Mouse (Mus musculus): ENCODE results near the gene Smpx. TPM values are rescaled to one million over a fixed set of nuclear protein-coding genes. Genes with fewer than 3 reads are reported as not detected.

Gene Smpx
- polyA plus RNA-seq, 1 experiment = not detected

GRCm38 (mm10) chrX:157697591-157698135, 1.0 kb upstream of the Smpx start:
- no peak overlapping the region for H3K9ac ChIP-seq (ENCODE audit: low read depth, poor library complexity, severe bottlenecking)
- H3K36me3 ChIP-seq (ENCODE audit: control insufficient read depth, insufficient read depth, low read length, poor library complexity, severe bottlenecking) = no peaks in the 10 kb centered on the region
- H3K27me3 ChIP-seq (ENCODE audit: control insufficient read depth, insufficient read depth, low read length, poor library complexity, severe bottlenecking) = no peaks in the 10 kb centered on the region
- H3K27ac ChIP-seq (ENCODE audit: insufficient read depth, low read length) = no peak overlapping the region
- no peaks in the 10 kb centered on the region for H3K9me3 ChIP-seq (replicated peaks; ENCODE audit: control insufficient read depth, insufficient read depth, low read length, poor library complexity, severe bottlenecking)
- TF ChIP-seq CTCF (IDR thresholded peaks at IDR 0.05; ENCODE audit: low read depth, low read length) (no peak), EP300 (IDR thresholded peaks at IDR 0.05; ENCODE audit: insufficient read depth, low read depth, low read length) (no peak), POLR2A (IDR thresholded peaks at IDR 0.05; ENCODE audit: insufficient read depth, low read length) (no peak)
- no peaks in the 10 kb centered on the region for H3K4me1 ChIP-seq (ENCODE audit: control insufficient read depth, insufficient read depth, low read length)
- no peak overlapping the region for H3K4me3 ChIP-seq (ENCODE audit: low read depth, low read length)

- Histone ChIP-seq H3K4me3 (ENCODE audit: low read depth, low read length) (no peak overlapping the region), H3K4me1 (ENCODE audit: control insufficient read depth, insufficient read depth, low read length) (no peaks in the 10 kb centered on the region), H3K9me3 (replicated peaks; ENCODE audit: control insufficient read depth, insufficient read depth, low read length, poor library complexity, severe bottlenecking) (no peaks in the 10 kb centered on the region), H3K27ac (ENCODE audit: insufficient read depth, low read length) (no peak overlapping the region), H3K27me3 (ENCODE audit: control insufficient read depth, insufficient read depth, low read length, poor library complexity, severe bottlenecking) (no peaks in the 10 kb centered on the region), H3K36me3 (ENCODE audit: control insufficient read depth, insufficient read depth, low read length, poor library complexity, severe bottlenecking) (no peaks in the 10 kb centered on the region), H3K9ac (ENCODE audit: low read depth, poor library complexity, severe bottlenecking) (no peak overlapping the region)
- TF ChIP-seq POLR2A (IDR thresholded peaks at IDR 0.05; ENCODE audit: insufficient read depth, low read length) (no peak), CTCF (IDR thresholded peaks at IDR 0.05; ENCODE audit: low read depth, low read length) (no peak), EP300 (IDR thresholded peaks at IDR 0.05; ENCODE audit: insufficient read depth, low read depth, low read length) (no peak)
These were observed 8.5 kb downstream of the Smpx start for GRCm38 (mm10) chrX:157707236-157707635.

DNA sequence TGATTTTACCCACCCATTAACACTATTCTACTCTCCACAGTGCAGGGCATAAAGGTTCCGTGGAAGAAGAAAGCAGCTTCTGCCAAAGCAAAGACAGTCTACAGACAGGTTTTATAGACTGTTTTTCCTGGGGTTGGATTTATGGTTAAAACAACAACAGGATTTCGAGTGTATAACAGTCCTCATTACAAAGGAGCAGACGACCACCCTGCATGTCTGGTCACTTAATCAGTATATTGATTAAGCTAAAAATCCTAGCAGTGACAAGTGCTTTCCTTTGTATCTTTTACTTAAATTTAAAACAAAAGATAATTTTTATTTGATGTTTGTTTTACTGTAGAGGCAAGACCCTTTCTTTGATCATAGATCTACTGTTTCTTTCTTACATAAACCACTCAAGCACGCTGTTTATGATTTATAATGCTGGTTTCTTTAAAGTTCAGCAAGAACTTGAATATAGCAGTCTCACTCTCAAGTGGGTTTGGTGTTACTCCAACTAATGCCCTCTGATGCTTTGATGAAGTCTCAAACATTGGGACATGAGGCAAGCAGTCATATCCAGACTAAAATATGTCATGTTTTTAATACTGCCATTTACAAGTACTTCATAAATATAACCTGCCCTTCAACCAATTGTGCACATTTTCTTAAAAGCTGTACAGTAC, 10.0 kb downstream of the Smpx start:
- Histone ChIP-seq H3K27me3 (ENCODE audit: control insufficient read depth, insufficient read depth, low read length, poor library complexity, severe bottlenecking) (no peaks in the 10 kb centered on the region), H3K4me1 (ENCODE audit: control insufficient read depth, insufficient read depth, low read length) (no peaks in the 10 kb centered on the region), H3K9ac (ENCODE audit: low read depth, poor library complexity, severe bottlenecking) (no peak overlapping the region), H3K27ac (ENCODE audit: insufficient read depth, low read length) (no peak overlapping the region), H3K9me3 (replicated peaks; ENCODE audit: control insufficient read depth, insufficient read depth, low read length, poor library complexity, severe bottlenecking) (no peaks in the 10 kb centered on the region), H3K4me3 (ENCODE audit: low read depth, low read length) (no peak overlapping the region), H3K36me3 (ENCODE audit: control insufficient read depth, insufficient read depth, low read length, poor library complexity, severe bottlenecking) (no peaks in the 10 kb centered on the region)
- no peak for TF ChIP-seq CTCF (IDR thresholded peaks at IDR 0.05; ENCODE audit: low read depth, low read length)
- no peak for TF ChIP-seq EP300 (IDR thresholded peaks at IDR 0.05; ENCODE audit: insufficient read depth, low read depth, low read length)
- TF ChIP-seq POLR2A (IDR thresholded peaks at IDR 0.05; ENCODE audit: insufficient read depth, low read length) = no peak

DNA sequence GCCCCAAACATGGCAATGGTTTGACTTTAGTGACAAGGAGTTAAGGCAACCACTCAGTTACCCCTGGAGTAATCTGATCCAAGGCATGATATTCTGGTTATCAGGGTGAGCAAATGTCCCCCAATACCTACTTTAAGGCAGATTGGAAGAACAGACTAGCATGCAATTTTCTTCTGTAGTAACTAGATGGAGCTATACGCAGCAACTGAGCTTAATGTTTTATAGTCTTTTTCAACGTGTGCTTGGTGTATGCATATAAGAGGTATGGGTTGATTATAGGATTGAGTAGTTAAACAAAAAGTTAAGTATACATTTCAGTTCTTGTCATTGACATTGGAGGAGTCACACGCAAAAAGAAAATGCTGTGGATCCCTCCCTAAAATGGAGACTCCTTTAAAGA, 21.2 kb downstream of the Smpx start:
- Histone ChIP-seq H3K9me3 (replicated peaks; ENCODE audit: control insufficient read depth, insufficient read depth, low read length, poor library complexity, severe bottlenecking) (no peaks in the 10 kb centered on the region), H3K9ac (ENCODE audit: low read depth, poor library complexity, severe bottlenecking) (no peak overlapping the region), H3K4me3 (ENCODE audit: low read depth, low read length) (no peak overlapping the region), H3K4me1 (ENCODE audit: control insufficient read depth, insufficient read depth, low read length) (no peaks in the 10 kb centered on the region), H3K36me3 (ENCODE audit: control insufficient read depth, insufficient read depth, low read length, poor library complexity, severe bottlenecking) (no peaks in the 10 kb centered on the region), H3K27me3 (ENCODE audit: control insufficient read depth, insufficient read depth, low read length, poor library complexity, severe bottlenecking) (no peaks in the 10 kb centered on the region), H3K27ac (ENCODE audit: insufficient read depth, low read length) (no peak overlapping the region)
- TF ChIP-seq EP300 (IDR thresholded peaks at IDR 0.05; ENCODE audit: insufficient read depth, low read depth, low read length) = no peak

GRCm38 (mm10) chrX:157730622-157731341, 32.1 kb downstream of the Smpx start:
- TF ChIP-seq POLR2A (IDR thresholded peaks at IDR 0.05; ENCODE audit: insufficient read depth, low read length) = no peak
- TF ChIP-seq CTCF (IDR thresholded peaks at IDR 0.05; ENCODE audit: low read depth, low read length) = no peak
- TF ChIP-seq EP300 (IDR thresholded peaks at IDR 0.05; ENCODE audit: insufficient read depth, low read depth, low read length) = no peak
- Histone ChIP-seq H3K27ac (ENCODE audit: insufficient read depth, low read length) (no peak overlapping the region), H3K9me3 (replicated peaks; ENCODE audit: control insufficient read depth, insufficient read depth, low read length, poor library complexity, severe bottlenecking) (no peaks in the 10 kb centered on the region), H3K4me1 (ENCODE audit: control insufficient read depth, insufficient read depth, low read length) (no peaks in the 10 kb centered on the region), H3K36me3 (ENCODE audit: control insufficient read depth, insufficient read depth, low read length, poor library complexity, severe bottlenecking) (no peaks in the 10 kb centered on the region), H3K27me3 (ENCODE audit: control insufficient read depth, insufficient read depth, low read length, poor library complexity, severe bottlenecking) (no peaks in the 10 kb centered on the region), H3K4me3 (ENCODE audit: low read depth, low read length) (no peak overlapping the region), H3K9ac (ENCODE audit: low read depth, poor library complexity, severe bottlenecking) (no peak overlapping the region)

All from ES-Bruce4 (cell line).